Mouse (Mus musculus) urinary bladder, postnatal 10 days (tissue): ENCODE measurements around the gene Rtp3.

Experiments used
- DNase-seq: peaks from one replicate; pipeline ENCODE4 v3.0.0; 2022; ENCODE audit warnings: low spot score

Gene Rtp3

DNA sequence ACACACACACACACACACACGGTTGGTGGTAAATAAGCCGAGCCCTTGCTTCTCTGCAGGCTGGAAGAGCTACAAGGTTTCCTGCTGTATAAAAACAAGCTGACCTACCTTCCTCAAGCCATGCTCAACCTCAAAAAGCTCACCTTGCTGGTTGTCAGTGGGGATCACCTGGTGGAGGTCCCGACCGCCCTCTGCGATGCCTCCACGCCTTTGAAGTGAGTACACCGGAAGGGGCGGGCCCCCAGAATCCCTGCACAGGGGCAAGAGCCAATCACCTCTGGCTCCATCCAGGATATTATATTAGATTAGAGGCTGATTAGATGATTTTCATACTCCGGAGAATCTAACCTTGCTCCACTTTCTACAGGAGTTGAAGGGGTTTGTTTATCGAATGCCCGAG, 11.0 kb downstream of the Rtp3 start:
- no peak for DNase-seq

DNA sequence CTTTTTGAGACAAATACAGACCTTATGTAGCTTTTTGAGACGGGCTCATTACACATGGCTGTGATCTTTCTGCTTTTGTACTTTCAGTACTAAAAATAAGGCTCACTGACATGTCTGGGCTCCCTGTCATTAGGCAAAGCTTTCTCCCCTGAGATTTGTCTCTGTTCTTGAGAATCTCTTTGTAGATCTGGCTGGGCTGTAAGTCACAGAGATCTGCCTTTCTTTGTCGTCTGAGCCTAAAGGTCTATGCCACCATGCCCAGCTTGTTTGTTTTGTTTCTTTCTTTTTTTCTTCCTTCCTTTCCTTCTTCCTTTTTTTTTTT, 24.5 kb downstream of the Rtp3 start:
- no peak for DNase-seq

DNA sequence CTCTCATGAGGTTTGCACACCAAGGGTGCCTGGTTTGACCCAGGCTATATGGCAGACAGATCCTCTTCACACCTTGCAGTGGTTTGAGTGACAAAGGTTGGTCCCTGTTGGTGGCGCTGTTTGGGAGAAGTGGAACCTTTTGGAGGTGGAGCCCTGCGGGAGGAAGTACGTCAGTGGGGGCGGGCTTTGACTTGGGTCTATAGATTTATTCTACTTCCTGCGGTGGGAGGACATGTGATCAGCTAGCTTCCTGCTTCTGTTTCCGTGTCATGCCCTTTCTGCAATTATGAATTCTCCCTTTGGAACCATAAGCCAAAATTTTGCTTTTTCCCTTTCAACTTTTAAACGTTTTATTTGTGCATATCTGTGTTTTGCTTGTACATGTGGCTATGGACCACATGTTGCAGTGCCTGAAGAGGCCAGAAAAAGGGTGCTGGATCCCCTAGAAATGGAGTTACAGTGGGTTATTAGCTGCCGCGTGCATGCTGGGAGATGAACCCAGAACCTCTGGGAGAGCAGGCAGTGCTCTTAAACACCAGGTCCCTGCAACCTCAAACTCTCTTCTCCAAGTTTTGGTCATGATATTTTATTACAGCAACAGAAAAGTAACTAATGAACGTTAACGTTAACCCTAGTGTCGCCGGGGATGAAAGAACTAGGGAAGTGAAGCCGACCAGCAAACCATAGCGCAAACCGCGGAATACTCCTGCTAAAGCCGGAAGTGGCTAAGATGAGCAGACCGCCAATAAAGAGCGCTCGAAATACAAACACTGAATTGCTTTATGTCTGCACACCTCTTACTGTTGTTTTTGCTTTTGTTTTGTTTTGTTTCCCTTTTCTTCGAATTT, 25.1 kb downstream of the Rtp3 start:
- no peak for DNase-seq

DNA sequence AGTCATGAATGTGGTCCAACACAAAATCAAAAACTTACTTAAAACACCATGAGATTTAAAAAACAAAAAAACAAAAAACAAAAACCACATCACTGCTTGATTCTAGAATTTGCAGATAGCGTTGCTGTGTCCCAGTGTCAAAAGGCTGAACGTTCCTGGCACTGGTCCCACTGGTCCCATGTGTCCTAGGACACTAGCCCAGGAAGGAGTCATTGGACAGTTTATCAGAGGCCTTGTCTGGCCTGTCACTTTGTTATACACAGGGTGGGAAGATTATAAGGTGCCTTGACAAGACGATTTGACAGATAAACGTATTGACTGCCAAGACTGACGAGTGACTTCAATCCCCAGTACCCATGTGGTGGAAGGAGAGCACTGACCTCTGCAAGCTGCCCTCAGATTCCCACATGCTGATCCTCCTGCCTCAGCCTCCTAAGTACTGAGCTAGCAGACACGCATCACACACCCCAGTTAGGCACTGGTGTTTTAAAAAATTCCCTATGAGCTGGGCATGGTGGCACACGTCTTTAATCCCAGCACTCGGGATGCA, 26.7 kb downstream of the Rtp3 start:
- DNase-seq = no peak

DNA sequence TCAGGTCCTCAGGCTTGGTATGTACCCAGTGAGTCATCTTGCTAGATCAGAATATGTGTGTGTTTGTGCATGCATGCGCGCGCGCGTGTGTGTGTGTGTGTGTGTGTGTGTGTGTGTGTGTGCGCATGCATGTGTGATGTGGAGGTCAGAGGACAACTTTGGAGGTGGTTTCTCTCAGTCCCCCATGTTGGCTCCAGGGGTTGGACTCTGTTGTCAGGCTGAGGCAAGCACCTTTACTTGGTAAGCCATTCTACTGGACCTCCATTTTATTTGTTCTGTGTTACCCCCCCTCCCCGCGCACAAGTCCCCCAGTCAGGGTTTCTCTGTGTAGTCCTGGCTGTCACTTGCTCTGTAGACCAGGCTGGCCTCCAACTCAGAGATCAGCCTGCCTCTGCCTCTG, 29.0 kb downstream of the Rtp3 start:
- DNase-seq = no peak

DNA sequence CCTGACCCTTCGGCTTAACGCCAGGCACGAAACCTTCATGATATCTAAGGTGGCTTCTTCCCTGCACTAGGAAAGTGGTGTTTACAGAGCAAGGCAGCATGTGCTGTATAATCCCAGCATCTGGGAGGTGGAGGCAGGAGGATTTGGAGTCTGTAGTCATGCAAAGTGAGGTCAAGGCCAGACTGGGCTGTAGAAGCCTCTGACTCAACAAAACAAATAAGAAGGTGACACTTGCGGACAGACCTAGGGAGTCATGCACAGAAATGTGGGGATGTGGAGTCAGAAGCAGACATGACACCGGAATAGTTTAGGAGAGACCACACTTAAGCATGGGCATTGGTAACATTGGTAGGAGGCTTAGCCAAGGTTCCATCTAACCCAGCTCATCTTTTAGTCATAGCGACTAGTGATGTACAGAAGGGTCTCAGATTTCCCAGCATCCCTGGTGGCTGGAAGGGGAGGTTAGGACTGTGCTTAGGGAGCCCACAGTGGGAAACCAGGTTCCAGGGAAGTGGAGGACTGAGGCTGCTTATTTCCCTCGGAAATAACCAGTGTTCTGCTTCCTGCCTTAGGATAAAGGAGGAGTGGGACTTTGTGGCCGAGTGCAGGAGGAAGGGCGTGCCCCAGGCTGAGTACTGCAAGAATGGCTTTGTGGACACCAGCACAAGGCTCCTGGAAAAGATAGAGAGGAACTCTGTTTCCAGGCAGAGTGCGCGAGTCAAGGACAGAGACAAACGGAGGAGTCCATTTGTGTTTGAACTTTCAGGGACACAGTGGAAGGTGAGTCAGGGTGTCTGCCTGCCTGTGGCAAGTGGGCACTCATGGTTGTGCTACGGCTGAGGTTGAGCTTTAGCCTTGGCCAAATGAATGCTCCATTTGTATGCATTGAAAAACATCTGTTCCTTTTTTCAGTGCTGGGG, 29.9 kb downstream of the Rtp3 start:
- no peak for DNase-seq

DNA sequence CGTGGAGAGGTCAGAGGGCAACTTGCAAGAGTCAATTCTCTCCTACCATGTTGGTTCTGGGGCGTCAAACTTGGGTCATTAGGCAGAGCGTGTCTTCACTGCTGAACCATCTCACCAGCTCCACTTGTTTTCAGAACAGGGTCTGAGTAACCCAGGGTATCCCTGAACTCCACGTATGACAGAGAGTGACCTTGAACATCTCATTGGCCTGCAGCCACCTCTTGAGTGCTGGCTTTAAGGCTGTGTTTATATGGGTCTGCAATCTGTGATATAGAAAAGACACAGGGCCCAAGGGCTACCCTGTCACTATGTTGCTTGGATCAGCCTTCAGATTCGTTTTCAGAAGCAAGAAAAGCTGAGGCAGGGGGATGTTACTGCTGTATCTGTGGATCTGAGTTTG, 30.7 kb downstream of the Rtp3 start:
- DNase-seq = no peak

DNA sequence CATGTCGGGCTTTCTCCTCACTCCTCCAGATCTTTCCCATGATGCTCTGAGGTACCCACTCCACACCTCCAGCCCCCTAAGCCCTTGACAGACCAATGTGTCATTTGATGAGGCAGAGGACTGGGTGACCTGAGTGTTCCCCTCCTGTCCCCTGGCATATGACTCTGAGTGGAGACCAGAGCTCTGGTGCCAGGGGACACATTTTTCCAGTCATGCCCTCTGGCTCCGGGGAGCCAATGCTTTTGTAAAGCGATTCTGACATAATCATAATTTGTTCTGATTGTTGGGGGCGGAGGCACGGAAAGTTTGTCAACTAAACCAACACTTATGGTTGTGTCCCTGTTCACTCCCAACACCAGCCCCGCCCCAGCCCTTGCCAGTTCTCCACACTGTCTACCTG, 34.4 kb downstream of the Rtp3 start:
- no peak for DNase-seq

DNA sequence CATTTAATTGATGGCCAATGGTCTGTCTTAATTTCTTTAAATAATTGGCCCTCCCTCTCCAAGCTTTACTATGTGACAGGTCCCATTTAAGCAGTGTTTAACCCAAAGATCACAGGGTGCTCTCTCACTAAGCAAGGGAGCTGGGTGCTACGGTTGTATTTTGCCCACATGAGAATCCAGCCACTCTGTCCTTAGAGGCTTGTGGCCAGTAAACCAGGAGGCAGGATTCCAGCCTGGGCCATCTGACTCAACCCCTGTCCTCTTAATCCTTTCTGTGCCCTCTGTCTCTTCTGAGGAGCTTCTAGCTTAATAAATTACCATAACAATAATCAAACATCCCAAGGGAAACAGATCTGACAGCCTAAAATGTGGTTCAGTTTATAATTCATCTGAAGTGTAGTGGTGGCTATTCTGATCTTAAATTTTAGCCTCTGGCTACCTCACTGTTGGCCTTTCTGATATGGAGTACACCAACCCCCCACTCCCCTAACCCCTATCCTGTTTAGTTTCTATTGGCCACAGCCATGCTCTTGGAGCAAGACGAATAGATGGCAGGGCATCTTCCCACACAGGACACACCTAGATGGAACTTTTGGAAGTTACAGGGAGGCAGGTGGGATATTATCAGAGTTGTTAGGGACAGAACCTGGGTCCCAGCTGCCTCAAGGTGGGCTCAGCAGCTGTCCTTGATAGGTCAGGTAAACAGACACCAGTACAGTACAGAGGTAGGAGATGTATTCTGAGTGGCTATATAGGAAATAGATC, 35.5 kb downstream of the Rtp3 start:
- no peak for DNase-seq

DNA sequence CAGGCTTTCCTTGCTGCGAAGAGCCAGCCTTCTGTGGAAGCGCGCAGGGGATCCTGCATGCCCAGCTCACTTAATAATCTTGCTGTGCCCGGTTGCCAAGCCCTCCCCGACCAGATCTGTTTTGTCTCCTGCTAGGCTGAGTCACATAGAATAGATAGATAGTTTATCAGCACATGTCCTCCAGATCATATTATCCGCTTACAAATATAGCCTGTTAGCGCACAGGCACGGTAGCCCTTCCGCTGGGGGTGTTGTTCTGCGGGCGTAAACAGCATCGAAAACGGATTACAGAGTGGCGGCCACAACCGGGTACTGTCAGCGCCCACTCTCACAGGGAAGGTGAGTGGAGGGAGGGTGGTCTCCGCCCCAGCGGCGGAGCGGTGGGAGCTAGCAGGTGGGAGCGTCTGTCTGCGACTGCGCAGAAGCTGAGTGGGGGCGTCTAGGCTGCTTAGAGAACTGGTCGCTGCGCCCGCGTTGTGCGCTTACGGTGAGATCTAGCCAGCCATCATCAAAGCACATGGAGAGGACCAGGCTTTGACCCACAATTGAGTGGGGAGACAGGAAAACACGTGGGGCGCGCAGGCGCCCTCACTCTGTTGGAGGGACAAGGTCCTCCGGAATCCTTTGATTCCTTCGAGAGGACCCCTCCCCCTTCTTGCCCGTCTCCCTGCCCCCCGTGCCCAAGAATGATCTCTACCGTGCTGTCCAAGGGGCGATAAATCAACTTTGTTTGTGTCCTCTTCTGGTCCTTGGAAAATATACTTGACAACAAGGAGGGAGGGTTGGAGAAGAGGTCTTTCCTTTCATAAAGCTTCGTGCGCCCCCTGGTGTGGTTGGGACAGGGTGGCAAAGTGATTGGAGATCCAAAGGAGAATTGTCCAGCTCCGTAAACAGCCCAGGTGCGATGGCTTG, 36.6 kb downstream of the Rtp3 start:
- no peak for DNase-seq

DNA sequence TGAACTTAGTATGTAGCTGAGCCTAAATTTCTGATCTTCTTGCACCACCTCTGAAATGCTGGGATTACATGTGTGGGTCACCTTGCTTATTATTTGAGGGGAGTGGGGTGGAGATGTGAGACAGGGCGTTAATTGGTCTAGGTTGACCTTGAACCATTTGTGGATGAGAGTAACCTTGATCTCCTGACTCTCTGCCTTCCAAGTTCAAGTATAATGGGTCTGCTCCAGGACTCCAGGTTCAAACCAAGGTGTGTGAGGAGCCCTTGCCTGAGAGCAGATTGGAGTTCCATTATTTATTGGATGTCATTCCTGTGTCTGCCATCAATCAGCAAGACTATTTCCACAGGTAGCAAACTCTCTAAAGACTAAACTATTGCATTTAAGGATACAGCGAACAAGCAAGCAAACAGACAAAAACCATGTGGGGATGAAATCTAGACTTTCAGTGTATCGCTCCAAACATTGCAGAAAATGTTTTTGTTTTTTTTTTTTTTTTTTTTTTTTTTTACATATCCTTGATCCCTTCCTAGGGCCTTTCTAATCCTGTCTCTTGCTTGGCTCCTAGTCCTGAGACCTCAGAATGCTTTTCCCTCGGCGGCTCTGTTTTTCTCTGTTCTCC, 37.3 kb downstream of the Rtp3 start:
- DNase-seq = no peak

DNA sequence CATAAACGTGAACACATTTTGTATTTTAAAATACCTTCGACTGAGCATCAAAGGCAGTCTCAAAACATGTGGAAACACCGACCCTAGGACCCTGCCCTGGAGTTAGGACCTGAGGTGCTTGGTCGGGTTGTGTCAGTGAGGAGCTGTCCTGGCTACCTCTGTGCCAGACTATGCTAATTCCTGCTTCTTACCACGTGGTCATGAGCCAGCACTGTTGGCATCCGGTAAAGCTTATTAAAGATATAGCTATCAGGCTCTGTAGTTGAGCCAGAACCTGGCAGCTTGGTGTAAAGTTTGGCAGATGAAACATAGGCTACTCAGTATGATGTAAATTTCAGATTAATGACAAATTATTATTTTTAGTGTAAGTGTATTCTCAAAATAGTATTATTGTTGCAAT, 38.0 kb downstream of the Rtp3 start:
- DNase-seq = no peak

DNA sequence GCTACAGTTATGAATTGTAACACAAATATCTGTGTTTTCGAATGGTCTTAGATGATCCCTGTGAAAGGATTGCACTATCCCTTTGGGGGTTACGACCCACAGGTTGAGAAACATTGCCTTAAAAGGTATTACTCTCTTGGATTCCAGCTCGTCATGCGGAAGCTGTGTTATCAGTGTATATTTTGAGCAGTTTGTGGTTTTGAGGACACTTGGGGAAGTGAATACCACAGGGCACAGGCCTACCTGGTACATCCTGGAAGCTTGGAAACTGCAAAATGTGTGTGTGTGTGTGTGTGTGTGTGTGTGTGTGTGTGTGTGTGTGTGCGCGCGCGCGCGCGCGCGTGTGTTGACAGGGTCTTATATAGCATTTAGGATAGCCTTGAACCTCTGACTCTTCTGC, 38.5 kb downstream of the Rtp3 start:
- DNase-seq = no peak

DNA sequence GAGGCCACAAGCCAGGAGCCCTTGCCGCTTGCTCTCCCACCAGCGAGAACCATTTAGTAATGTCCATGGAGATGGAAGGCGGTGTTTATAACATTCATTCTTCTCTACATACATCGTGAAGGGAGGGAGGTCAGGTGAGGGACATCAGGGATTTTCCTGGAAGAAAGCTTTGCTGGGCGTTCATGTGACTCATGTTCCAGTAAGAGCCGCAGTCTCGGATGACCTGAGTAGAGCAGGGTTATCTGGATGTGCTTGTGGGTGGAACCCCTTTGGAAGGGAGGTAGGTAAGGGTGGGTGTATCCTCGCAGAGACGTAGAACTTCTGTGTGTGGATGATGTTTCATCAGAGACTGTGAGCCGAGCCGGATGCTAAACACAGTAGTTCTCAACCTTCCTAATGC, 39.0 kb downstream of the Rtp3 start, which contains the start of gene Lrrc2:
Gene Lrrc2 (plus strand): TSS at position 149 of the 400 bp plus-strand sequence.
- DNase-seq = no peak

DNA sequence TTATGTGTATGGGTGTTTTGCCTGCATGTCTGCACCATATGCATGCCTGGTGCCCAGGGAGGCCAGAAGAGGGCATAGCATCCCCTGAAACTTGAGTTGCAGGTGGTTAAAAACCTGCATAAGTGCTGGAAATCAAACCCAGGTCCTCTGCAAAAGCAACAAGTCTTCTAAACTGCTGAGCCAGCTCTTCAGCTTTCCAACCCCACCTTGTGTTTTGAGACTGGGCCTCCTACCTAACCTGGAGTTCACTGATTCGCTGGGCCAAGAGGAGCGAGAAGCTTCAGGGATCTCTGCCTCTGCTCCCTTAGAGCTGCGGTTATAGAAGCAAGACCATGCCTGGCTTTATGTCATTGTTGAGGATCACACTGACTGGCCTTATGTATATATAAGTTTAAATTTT, 40.3 kb downstream of the Rtp3 start:
- no peak for DNase-seq

DNA sequence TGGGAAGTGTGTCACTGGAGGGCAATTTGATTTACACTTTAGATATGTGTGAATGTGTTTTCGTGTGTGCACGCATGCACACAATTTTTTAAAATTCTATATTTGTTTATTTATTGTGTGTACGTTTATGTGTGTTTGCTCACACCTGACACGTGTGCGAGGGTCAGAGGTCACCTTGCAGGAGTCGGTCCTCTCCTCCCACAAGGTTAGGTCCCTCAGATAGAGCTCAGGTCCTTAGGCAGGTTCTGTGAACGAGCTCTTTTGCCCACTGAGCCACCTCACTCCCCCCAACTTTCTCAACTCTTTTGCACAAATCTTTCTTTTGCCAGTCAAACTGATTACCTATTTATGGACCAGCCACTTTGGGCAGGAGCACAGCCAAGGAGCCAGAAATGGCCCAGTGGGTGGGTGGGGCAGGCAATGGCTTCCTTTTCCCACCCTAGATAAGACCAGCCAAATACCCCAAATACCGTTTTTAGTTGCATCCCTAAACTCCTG, 41.5 kb downstream of the Rtp3 start:
- DNase-seq = no peak

DNA sequence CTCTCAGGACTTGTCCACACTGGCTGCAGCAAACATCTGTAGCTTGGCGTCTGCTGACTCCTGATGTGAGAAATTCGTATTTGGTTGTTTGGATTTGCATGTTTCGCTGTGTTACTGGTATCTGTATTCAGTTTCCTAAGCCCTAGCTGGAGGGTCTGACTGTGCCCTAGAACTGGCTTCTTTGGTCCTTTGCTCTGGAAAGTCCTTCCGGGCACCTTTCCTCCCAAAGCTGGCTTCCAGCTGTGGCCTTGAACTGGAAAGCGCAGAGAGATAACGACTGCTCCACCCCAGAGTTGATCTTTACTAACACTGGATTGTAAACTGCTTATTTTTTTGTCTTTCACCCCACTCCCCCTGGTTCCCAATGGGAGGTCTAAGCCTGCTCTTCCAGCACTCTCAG, 42.5 kb downstream of the Rtp3 start:
- DNase-seq = no peak

DNA sequence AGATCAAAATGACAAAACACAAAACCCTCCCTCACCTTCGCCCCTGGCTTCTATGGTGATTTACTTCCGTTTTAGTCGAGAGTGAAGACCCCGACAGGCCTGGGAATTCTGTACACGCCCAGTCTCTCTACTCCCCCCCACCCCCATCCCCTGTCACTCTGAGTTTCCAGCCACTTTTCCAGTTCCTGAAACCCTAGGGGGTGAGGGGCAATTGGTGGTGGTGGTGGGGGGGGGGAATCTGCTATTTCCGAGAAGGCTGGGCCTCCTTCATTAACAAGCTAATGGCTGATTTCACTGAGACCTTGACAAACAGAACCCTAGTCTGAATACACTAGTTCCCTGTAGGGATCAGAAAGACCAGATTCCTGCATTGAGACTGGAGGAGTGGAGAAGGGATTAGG, 43.1 kb downstream of the Rtp3 start:
- DNase-seq = no peak

DNA sequence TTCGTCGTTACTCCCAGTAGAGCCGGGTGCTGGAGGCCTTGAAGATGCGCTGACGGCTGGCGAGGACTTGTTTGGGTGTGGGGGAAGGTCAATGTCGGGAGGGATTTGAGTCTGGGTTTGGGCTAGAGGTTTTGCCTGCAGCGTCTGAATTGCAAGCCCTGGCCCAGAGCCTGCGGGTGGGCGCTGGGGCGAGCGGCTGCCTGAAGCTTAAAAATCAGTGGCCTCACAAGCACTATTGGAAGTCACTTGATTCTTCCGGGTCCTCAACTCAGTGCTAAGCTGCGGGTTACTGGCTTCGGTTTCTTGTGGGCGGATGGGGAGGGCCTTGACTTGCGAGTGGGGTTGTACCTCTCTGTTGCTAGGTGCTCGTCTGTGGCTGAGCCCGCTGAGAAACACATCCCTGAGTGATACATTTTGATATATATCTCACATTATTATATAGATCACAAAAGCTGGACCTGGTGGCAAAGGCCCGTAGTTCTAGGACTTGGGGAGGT, 43.8 kb downstream of the Rtp3 start:
- no peak for DNase-seq

DNA sequence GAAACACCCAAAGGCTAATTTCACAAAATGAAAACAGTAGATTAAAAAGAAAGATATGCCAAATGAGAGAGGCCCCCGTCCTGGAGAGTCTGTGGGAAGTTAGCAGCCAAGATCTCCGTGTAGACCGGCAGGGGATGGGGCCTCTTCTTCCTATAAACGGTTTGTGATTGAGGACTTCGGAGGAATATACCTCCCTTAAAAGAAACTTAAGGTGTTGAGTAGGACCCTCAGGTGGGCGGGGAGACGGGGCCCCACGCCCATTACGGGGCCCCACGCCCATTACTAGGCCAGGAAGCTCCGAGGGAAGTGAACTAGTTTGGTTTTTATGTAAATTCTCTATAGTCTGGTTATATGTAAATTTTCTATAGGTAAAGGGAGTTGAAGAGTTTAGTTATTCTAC, 44.5 kb downstream of the Rtp3 start, which contains the start of gene Tdgf1:
Gene Tdgf1 (minus strand): TSS at position 233 of the 400 bp plus-strand sequence.
- DNase-seq = no peak
